Mouse (Mus musculus): ENCODE measurements at regions not wholly inside any gene's neighbourhood (a gene's known extent, or its start where the extent isn't known, plus 50 kb on each side); places are given as distances from the start of the nearest gene placed in this dataset.
A peak's percentile ranks its signal among the peaks of the same experiment; 100 is the strongest.

- DNase-seq (ENCODE audit: low spot score): no peak
Observed at GRCm38 (mm10) chr14:76822766-76823325, 213.7 kb upstream of the Ccdc122 start.

- DNase-seq (ENCODE audit: low spot score): no peak
Observed at GRCm38 (mm10) chr14:76821892-76822291, 214.7 kb upstream of the Ccdc122 start.

GRCm38 (mm10) chr14:76821484-76821883 is 215.1 kb upstream of the Ccdc122 start:
- DNase-seq (ENCODE audit: low spot score): no peak

- DNase-seq (ENCODE audit: low spot score): no peak
Observed at GRCm38 (mm10) chr14:76820989-76821388, 215.6 kb upstream of the Ccdc122 start.

- peak; percentile 59 for DNase-seq (ENCODE audit: low spot score)
Observed at GRCm38 (mm10) chr14:76819690-76820089, 216.9 kb upstream of the Ccdc122 start.

- DNase-seq (ENCODE audit: low spot score): no peak
Observed at GRCm38 (mm10) chr14:76818256-76819010, 218.1 kb upstream of the Ccdc122 start.

GRCm38 (mm10) chr14:76817189-76817772 is 219.3 kb upstream of the Ccdc122 start:
- DNase-seq (ENCODE audit: low spot score): no peak

GRCm38 (mm10) chr14:76816666-76817065 is 219.9 kb upstream of the Ccdc122 start:
- DNase-seq (ENCODE audit: low spot score): no peak

- no peak for DNase-seq (ENCODE audit: low spot score)
Observed at GRCm38 (mm10) chr14:76812155-76812875, 224.3 kb upstream of the Ccdc122 start.

GRCm38 (mm10) chr14:76810697-76811589 is 225.6 kb upstream of the Ccdc122 start:
- DNase-seq (ENCODE audit: low spot score): no peak

- no peak for DNase-seq (ENCODE audit: low spot score)
Observed at GRCm38 (mm10) chr14:76810041-76810440, 226.5 kb upstream of the Ccdc122 start.

GRCm38 (mm10) chr14:76809411-76809810 is 227.2 kb upstream of the Ccdc122 start:
- no peak for DNase-seq (ENCODE audit: low spot score)

- no peak for DNase-seq (ENCODE audit: low spot score)
Observed at GRCm38 (mm10) chr14:76805151-76805785, 231.3 kb upstream of the Ccdc122 start.

GRCm38 (mm10) chr14:76804447-76805150 is 232.0 kb upstream of the Ccdc122 start:
- no peak for DNase-seq (ENCODE audit: low spot score)

GRCm38 (mm10) chr14:76800181-76800580 is 236.4 kb upstream of the Ccdc122 start:
- DNase-seq (ENCODE audit: low spot score): no peak

GRCm38 (mm10) chr14:76799741-76800140 is 236.8 kb upstream of the Ccdc122 start:
- DNase-seq (ENCODE audit: low spot score): no peak

GRCm38 (mm10) chr14:76798925-76799428 is 237.6 kb upstream of the Ccdc122 start:
- no peak for DNase-seq (ENCODE audit: low spot score)

GRCm38 (mm10) chr14:76798488-76798887 is 238.1 kb upstream of the Ccdc122 start:
- DNase-seq (ENCODE audit: low spot score): no peak

- no peak for DNase-seq (ENCODE audit: low spot score)
Observed at GRCm38 (mm10) chr14:76797518-76797917, 239.1 kb upstream of the Ccdc122 start.
